Mouse (Mus musculus): ENCODE measurements around the gene A830031A19Rik.

GRCm38 (mm10) chr11:24090443-24090842, 15.6 kb upstream of the A830031A19Rik start:
- TF ChIP-seq CTCF (IDR thresholded peaks at IDR 0.05; ENCODE audit: extremely low read depth, insufficient read depth, insufficient read length, insufficient replicate concordance) = no peak
- no peak for TF ChIP-seq POLR2A (IDR thresholded peaks at IDR 0.05; ENCODE audit: low read depth, low read length)
